In genomic region chr9:22258784-22259183, GRCm38 (mm10) we compare ENCODE assay signal across 7 mouse cellular contexts. TPM values are rescaled to one million over a fixed set of nuclear protein-coding genes. Genes with fewer than 3 reads are reported as not detected.
DNase-seq lines count a peak whose midpoint lies in the region; ATAC-seq lines count a peak whose summit lies in the region.

No protein-coding gene starts in this region.

- H3K9me3 ChIP-seq in megakaryocyte, embryonic 14.5 days = peaks cover 7% of the 10 kb centered on the region
- H3K9me3 ChIP-seq in forebrain, embryonic 15.5 days = peaks cover 6% of the 10 kb centered on the region; the same call in 1 of the 2 replicates
- H3K9me3 ChIP-seq in liver, embryonic 13.5 days (replicated peaks) = no peaks in the 10 kb centered on the region

- peak overlapping the region; percentile 74 for H3K9ac ChIP-seq in forebrain, embryonic 15.5 days (replicated peaks)
- H3K9ac ChIP-seq in liver, embryonic 13.5 days = peak overlapping the region; percentile 85

- H3K4me2 ChIP-seq in forebrain, embryonic 15.5 days (replicated peaks) = peak overlapping the region; percentile 67
- peak overlapping the region; percentile 90 for H3K4me2 ChIP-seq in liver, embryonic 13.5 days

- no peak overlapping the region for H3K27ac ChIP-seq in forebrain, embryonic 15.5 days (replicated peaks)
- H3K27ac ChIP-seq in liver, embryonic 13.5 days = no peak overlapping the region

- H3K4me3 ChIP-seq in megakaryocyte, embryonic 14.5 days (replicated peaks) = peak overlapping the region; percentile 91
- peak overlapping the region; percentile 60 for H3K4me3 ChIP-seq in forebrain, embryonic 15.5 days
- H3K4me3 ChIP-seq in liver, embryonic 13.5 days (replicated peaks) = peak overlapping the region; percentile 78

- ATAC-seq in megakaryocyte, adult 5-6 weeks (ENCODE audit: poor library complexity, severe bottlenecking) = no peak
- ATAC-seq in forebrain, embryonic 15.5 days (replicated peaks) = no peak
- no peak for ATAC-seq in liver, embryonic 13.5 days (ENCODE audit: low read depth)
- no peak for ATAC-seq in cerebellum, adult (ENCODE audit: insufficient number of reproducible peaks, low FRiP score, low TSS enrichment)

- H3K4me1 ChIP-seq in megakaryocyte, embryonic 14.5 days = peaks cover 9% of the 10 kb centered on the region
- 0 out of 2 replicates have a peak, but pooled peaks cover 2% of the 10 kb centered on the region for H3K4me1 ChIP-seq in forebrain, embryonic 15.5 days
- peaks cover 25% of the 10 kb centered on the region for H3K4me1 ChIP-seq in liver, embryonic 13.5 days (replicated peaks)

- 85% methylated on average over 8 of the region's 8 CpGs for WGBS in forebrain, embryonic 15.5 days
- WGBS in liver, embryonic 13.5 days (ENCODE audit: insufficient replicate concordance) = 76% methylated on average over 8 of the region's 8 CpGs

- H3K27me3 ChIP-seq in megakaryocyte, embryonic 14.5 days (replicated peaks) = no peaks in the 10 kb centered on the region
- H3K27me3 ChIP-seq in forebrain, embryonic 15.5 days = no peaks in the 10 kb centered on the region
- H3K27me3 ChIP-seq in liver, embryonic 13.5 days = no peaks in the 10 kb centered on the region

- H3K36me3 ChIP-seq in megakaryocyte, embryonic 14.5 days (replicated peaks; ENCODE audit: low read length) = peaks cover 27% of the 10 kb centered on the region
- peaks cover 23% of the 10 kb centered on the region for H3K36me3 ChIP-seq in forebrain, embryonic 15.5 days
- peaks cover 20% of the 10 kb centered on the region for H3K36me3 ChIP-seq in liver, embryonic 13.5 days

- DNase-seq in liver, embryonic 13.5 days = no peak
- no peak for DNase-seq in thymus, postnatal 25 days
- DNase-seq in spleen, adult 12 weeks (ENCODE audit: low spot score) = no peak

RNA-seq across cellular contexts. Expression of gene Zfp599, which starts 0.9 kb away (rescaled TPM):
- 0.18 TPM in 1 of 2 replicates, not detected in the other for polyA plus RNA-seq in megakaryocyte, embryonic 14.5 days (2012; ENCODE audit: insufficient read depth, low replicate concordance)
- total RNA-seq in megakaryocyte, adult 5-6 weeks (2015) = 0.33 and 0.80 TPM in 2 replicates
- total RNA-seq in megakaryocyte, adult 5-6 weeks (2017) = 0.85 and 1.8 TPM in 2 replicates
- polyA plus RNA-seq in forebrain, embryonic 15.5 days (2015; fragmentation: Nextera tagmentation; extraction: Ambion mirVana) = 11.3 and 12.4 TPM in 2 replicates
- polyA plus RNA-seq in liver, embryonic 13.5 days (2015; fragmentation: Nextera tagmentation; extraction: Ambion mirVana) = 1.9 and 2.0 TPM in 2 replicates

RNA-seq across cellular contexts. Expression of gene Zfp809, which starts 33.3 kb away (rescaled TPM):
- 2.1 and 3.1 TPM in 2 replicates for polyA plus RNA-seq in megakaryocyte, embryonic 14.5 days (2012; ENCODE audit: insufficient read depth, low replicate concordance)
- 39.2 and 40.2 TPM in 2 replicates for total RNA-seq in megakaryocyte, adult 5-6 weeks (2015)
- total RNA-seq in megakaryocyte, adult 5-6 weeks (2017) = 33.4 and 34.6 TPM in 2 replicates
- polyA plus RNA-seq in forebrain, embryonic 15.5 days (2015; fragmentation: Nextera tagmentation; extraction: Ambion mirVana) = 10.3 TPM in 2 replicates
- polyA plus RNA-seq in liver, embryonic 13.5 days (2015; fragmentation: Nextera tagmentation; extraction: Ambion mirVana) = 6.6 and 8.7 TPM in 2 replicates

RNA-seq across cellular contexts. Expression of gene Zfp810, which starts 48.7 kb away (rescaled TPM):
- 1.2 TPM in 1 of 2 replicates, not detected in the other for polyA plus RNA-seq in megakaryocyte, embryonic 14.5 days (2012; ENCODE audit: insufficient read depth, low replicate concordance)
- total RNA-seq in megakaryocyte, adult 5-6 weeks (2015) = 6.2 and 9.1 TPM in 2 replicates
- total RNA-seq in megakaryocyte, adult 5-6 weeks (2017) = 8.2 and 11.6 TPM in 2 replicates
- 36.2 and 36.8 TPM in 2 replicates for polyA plus RNA-seq in forebrain, embryonic 15.5 days (2015; fragmentation: Nextera tagmentation; extraction: Ambion mirVana)
- 2.6 and 3.1 TPM in 2 replicates for polyA plus RNA-seq in liver, embryonic 13.5 days (2015; fragmentation: Nextera tagmentation; extraction: Ambion mirVana)
